Mouse (Mus musculus): ENCODE measurements around the gene Sycp3.
"Not testable (repeated sequence)": the region's sequence is repeated elsewhere in the genome, so short reads cannot be mapped to it uniquely, and the experiment has no call there.

Gene Sycp3

DNA sequence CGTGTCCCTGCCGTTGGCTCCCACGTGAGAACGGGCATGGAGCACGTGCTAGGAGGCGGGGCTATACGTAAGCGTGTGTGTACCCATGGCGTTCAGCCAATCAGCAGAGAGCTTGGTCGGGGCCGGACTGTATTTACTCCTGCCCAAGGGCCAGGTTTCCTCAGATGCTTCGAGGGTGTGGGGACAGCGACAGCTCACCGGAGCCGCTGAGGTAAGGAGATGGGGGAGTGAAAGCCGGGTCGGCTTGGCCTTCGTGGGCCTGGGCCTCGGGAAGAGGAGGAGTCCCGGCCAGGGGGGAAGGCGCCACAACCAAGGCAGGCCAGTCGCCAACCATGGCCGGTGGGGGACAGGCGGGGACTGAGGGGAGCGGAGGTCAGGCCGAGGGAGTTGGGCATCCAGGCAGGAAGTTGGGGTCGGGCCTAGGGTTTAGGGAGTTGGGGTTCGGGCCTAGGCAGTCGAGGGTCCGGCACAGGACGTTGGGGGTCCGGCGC lies at the start of gene Sycp3:
Gene Sycp3 (plus strand): TSS at position 68 of the 491 bp plus-strand sequence.
- no peak for DNase-seq

- DNase-seq = no peak
Measured at GRCm38 (mm10) chr10:88409751-88410150, 49.6 kb upstream of the Sycp3 start.

DNA sequence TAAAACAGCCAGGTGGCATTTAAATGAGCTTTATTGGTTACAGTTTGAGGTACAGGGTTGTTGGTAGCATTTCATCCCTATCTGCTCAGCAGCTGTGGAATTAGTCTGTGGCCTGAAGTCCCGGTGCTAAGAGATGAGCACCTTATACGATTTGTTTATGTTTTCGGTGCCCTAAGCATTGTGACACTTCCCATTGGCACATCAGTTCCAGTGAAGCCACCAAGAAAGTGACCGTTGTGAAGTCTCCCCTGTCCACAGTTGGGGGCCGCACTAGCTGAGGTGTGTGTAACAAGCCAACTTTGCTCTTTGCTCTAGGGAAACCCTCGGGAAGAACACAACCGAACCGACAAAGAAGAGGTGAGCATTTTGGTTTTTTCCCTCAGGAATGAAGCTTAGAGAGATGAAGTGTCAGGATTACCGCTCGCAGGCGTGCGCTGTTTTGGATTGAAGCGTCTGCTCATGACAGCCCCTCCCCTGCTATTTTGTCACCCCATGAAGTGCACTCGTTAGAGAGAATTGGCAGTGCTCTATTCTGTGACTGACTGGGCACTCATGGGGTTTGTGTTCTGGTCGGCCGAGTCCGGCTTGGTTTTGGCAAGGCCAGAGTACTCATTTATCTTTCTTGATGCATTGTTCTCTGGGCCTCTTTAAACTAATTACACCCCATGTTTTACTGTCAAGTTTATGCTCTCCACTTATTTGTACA lies 46.9 kb upstream of the Sycp3 start:
- no peak for DNase-seq

DNA sequence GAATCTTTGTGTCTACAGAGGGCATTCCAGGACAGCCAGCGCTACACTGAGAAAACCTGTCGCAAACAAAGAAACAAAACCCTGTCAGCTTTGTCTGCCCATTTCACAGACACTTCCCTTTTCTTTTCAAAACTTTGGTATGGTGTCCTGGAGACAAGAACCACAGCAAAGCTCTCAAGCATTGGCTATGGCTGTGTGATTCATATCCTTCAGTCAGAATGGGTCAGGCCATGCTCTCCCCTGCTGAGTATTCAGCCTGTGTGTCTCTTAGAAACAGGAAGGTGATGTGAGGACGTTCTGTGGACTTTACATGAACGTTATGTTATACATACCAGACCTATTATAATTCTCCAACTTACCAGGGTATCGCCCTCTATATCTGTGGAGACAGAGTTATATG lies 41.7 kb upstream of the Sycp3 start:
- no peak for DNase-seq

GRCm38 (mm10) chr10:88420141-88420541 lies 39.2 kb upstream of the Sycp3 start:
- no peak for DNase-seq

DNA sequence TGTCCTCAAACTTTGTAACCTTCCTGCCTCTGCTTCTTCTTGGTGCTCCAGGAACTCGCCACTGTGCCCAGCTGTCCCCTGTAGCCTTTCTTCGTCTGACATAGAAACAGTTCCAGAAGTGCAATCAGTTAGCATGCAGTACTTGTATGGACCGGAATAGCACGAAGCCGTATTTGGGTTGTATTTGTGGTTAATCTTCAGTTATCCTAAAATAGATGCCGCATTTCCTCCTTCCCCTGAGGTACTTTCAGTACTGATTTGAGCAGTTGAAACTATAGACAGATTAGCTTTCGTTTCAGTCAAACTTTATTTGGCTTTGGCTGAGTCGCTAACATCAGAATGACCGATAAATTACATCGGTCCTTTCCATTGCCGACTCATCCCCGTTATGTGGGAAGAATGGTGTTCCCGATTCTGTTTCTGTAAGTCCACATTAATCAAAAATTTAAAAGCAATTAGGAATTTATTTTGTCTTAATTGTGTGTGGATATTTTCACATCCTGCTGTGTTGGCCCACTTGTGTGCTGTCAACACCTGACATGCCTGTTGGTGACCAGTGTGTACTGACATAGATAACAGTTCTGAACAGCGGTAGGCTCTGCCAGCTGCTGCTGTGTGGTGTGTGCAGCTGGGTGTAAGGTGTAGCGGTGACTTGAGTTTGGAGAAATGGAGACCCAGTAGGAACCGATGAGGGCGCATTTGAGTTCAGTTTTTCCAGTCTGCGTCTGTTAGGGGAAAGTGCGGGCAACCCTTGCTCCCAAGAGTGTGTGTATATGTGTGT lies 38.5 kb upstream of the Sycp3 start:
- no peak for DNase-seq

DNA sequence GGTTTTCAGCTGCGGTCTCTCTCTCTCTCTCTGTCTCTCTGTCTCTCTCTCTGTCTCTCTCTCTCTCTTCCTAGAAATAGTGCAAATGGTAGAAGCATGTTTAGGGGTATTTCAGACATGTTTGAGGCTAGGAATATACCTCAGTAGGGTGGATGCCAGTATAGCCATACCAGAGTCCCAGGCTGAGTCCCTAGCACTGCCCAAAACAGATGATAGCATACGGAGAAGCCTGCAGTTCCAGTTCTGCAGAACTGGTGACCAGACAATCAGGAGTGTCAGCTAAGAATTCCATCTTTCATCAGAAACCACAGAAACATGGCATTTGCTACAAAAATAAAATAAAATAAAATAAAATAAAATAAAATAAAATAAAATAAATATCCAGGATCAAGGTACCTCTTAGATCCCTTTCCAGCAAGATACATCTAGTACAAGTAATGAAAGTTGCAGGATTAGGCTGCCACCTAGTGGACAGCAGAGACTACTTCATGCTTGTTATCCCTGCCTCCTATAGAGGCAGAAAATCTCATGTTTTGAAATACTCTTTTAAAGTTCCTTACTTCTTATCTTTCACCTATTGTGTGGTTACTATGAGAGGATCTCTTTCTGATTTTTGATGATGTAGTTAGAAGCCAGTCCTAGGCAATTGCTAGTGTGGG lies 33.1 kb upstream of the Sycp3 start:
- DNase-seq = peak; percentile 77

- no peak for DNase-seq
Measured at GRCm38 (mm10) chr10:88426896-88427295, 32.5 kb upstream of the Sycp3 start.

GRCm38 (mm10) chr10:88427998-88428397 lies 31.4 kb upstream of the Sycp3 start:
- DNase-seq = no peak

- DNase-seq = no peak
Measured at GRCm38 (mm10) chr10:88441224-88441623, 18.1 kb upstream of the Sycp3 start.

- DNase-seq = no peak
Measured at GRCm38 (mm10) chr10:88451221-88451620, 8.1 kb upstream of the Sycp3 start.

DNA sequence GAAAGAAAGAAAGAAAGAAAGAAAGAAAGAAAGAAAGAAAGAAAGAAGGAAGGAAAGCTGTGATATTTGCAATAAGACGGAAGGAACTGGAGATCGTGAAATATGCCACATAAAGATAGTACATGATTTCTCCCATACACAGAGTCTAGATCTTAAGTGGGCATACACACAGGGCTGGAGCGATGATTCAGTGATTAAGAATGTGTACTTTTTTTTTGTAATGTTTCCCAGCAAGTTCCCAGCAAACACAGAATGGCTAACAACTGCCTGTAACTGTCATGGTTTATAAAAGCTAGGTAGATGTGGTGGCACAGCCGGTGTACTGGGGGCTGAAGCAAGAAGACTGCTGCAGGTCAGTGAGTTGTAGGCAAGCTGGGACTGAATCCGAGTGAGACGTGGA lies 7.4 kb upstream of the Sycp3 start:
- DNase-seq = no peak

- DNase-seq = peak; percentile 5
Measured at GRCm38 (mm10) chr10:88457816-88458215, 1.6 kb upstream of the Sycp3 start.

GRCm38 (mm10) chr10:88460122-88460820 lies 902 bp downstream of the Sycp3 start:
- DNase-seq = no peak

DNA sequence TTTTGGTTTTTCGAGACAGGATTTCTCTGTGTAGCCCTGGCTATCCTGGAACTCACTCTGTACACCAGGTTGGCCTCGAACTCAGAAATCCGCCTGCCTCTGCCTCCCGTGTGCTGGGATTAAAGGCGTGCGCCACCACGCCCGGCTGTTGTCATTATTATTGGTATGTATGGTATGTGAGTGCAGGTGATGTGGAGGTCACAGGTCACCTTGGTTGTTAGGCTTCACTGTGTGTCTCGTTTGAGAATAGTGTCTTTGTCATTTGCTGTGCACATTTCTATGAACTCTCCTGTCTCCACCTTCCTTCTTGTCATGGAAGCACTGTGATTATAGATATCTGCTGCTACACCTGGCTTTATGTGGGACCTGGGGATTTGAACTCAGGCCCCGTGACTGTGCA lies 23.5 kb downstream of the Sycp3 start:
- DNase-seq = not testable (repeated sequence)

GRCm38 (mm10) chr10:88488629-88489028 lies 29.3 kb downstream of the Sycp3 start:
- no peak for DNase-seq

GRCm38 (mm10) chr10:88491632-88492031 lies 32.3 kb downstream of the Sycp3 start:
- DNase-seq = no peak

GRCm38 (mm10) chr10:88492658-88493057 lies 33.3 kb downstream of the Sycp3 start:
- DNase-seq = no peak

- no peak for DNase-seq
Measured at GRCm38 (mm10) chr10:88494959-88495587, 35.7 kb downstream of the Sycp3 start.

GRCm38 (mm10) chr10:88496864-88497564 lies 37.6 kb downstream of the Sycp3 start:
- DNase-seq = no peak

GRCm38 (mm10) chr10:88499993-88500392 lies 40.6 kb downstream of the Sycp3 start:
- DNase-seq = no peak

- DNase-seq = peak; percentile 11
Measured at GRCm38 (mm10) chr10:88501370-88501769, 42.0 kb downstream of the Sycp3 start.

All from embryo, embryonic 11 days (tissue).